Mouse (Mus musculus) central nervous system, embryonic 11.5 days (tissue): ENCODE data around the gene Arxes2. TPM values are rescaled to one million over a fixed set of nuclear protein-coding genes. Genes with fewer than 3 reads are reported as not detected.

Experiments used
- polyA plus RNA-seq: library from polyadenylated mRNA; depleted of rRNA; stranded (reverse); fragments of >200 nt; gene quantifications from 2 replicates; pipeline ENCODE4 v1.2.3, GENCODE M21; 2012; rRNA removed

Gene Arxes2
- 57.2 and 65.6 TPM in 2 replicates for polyA plus RNA-seq

DNA sequence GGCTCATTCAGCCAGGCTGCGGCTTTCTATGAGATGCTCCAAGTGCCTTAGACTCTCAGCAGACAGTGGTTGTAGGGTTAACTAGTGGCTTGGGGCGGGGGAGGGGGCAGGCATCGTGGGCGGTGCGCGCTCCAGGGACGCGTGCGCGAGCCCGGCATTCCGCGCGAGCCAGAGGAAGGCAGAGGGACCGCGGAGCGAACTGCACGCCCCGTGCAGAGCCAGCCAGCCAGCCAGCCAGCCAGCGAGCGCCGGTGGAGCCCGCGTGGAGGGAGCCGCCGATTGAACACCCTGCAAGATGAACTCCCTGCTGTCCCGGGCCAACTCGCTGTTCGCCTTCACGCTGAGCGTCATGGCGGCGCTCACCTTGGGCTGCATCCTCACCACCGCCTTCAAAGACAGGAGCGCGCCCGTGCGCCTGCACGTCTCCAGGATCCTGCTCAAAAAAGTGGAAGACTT lies at the start of gene Arxes2:
Gene Arxes2 (plus strand): TSS at position 161 of the 456 bp plus-strand sequence.

DNA sequence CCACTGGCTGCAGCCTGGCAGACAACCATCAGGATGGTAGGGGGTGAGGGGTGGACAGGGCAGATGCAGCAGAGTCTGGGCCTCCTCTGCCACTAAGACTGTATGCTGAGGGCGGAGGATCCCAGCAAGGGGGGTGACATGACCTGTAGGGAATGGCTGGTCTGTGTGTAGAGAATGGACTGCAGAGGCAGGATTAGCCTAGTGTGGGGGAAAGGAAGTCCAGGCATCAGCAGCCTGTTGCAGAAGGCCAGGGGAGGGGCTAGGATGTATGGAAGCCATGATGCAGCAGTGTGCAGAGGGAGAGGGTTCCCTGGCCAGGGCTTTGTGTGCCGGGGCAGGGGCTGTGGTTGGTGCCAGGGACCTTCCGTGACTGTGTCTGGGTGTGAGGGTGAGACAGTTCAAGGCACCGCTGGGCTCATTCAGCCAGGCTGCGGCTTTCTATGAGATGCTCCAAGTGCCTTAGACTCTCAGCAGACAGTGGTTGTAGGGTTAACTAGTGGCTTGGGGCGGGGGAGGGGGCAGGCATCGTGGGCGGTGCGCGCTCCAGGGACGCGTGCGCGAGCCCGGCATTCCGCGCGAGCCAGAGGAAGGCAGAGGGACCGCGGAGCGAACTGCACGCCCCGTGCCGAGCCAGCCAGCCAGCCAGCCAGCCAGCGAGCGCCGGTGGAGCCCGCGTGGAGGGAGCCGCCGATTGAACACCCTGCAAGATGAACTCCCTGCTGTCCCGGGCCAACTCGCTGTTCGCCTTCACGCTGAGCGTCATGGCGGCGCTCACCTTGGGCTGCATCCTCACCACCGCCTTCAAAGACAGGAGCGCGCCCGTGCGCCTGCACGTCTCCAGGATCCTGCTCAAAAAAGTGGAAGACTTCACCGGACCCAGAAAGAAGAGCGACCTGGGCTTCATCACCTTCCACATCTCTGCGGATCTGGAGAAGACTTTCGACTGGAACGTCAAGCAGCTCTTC lies 39.5 kb downstream of the Arxes2 start, which contains the start of gene Arxes1:
Gene Arxes1 (plus strand): TSS at position 569 of the 965 bp plus-strand sequence.

Other genes with a start within 250 kb of the Arxes2 start
- gene Bhlhb9, start 196.2 kb upstream of the Arxes2 start, polyA plus RNA-seq, result 38.9 and 40.8 TPM in 2 replicates
- gene Gprasp2, start 154.8 kb upstream of the Arxes2 start, polyA plus RNA-seq, result 44.1 and 44.4 TPM in 2 replicates
- 13.1 and 15.1 TPM in 2 replicates for gene Arxes1, start 39.5 kb downstream of the Arxes2 start, polyA plus RNA-seq
- gene Bex2, start 74.4 kb downstream of the Arxes2 start, polyA plus RNA-seq, result 186 and 331 TPM in 2 replicates
- 0.06 and 0.14 TPM in 2 replicates for gene Nxf3, start 91.4 kb downstream of the Arxes2 start, polyA plus RNA-seq
- gene Bex4, start 145.2 kb downstream of the Arxes2 start, polyA plus RNA-seq, result 71.3 and 141 TPM in 2 replicates
- 150 and 169 TPM in 2 replicates for gene Tceal8, start 178.5 kb downstream of the Arxes2 start, polyA plus RNA-seq
- gene Tceal5, start 210.1 kb downstream of the Arxes2 start, polyA plus RNA-seq, result 15.9 and 17.3 TPM in 2 replicates
- gene Tceal7, start 221.0 kb downstream of the Arxes2 start, polyA plus RNA-seq, result 0.79 and 2.9 TPM in 2 replicates
- gene Bex1, start 221.7 kb downstream of the Arxes2 start, polyA plus RNA-seq, result 124 and 232 TPM in 2 replicates